Mouse (Mus musculus) ES-Bruce4 (cell line): Measurements from ENCODE around the gene Prkag2. TPM values are rescaled to one million over a fixed set of nuclear protein-coding genes. Genes with fewer than 3 reads are reported as not detected.

Source experiments
- H3K27ac ChIP-seq: 2 replicates; pipeline ENCODE4 v1.5.1; 2012; ENCODE audit warnings: low read length, inconsistent platforms; ENCODE audit not compliant: insufficient read depth
- H3K27me3 ChIP-seq: 2 replicates; pipeline ENCODE4 v1.6.1; 2012; ENCODE audit warnings: mild to moderate bottlenecking, low read length, inconsistent platforms; ENCODE audit not compliant: control insufficient read depth, poor library complexity, insufficient read depth, severe bottlenecking
- H3K36me3 ChIP-seq: 2 replicates; pipeline ENCODE4 v1.6.1; 2012; ENCODE audit warnings: inconsistent platforms, mild to moderate bottlenecking, low read length, moderate library complexity; ENCODE audit not compliant: control insufficient read depth, poor library complexity, insufficient read depth, severe bottlenecking
- H3K4me1 ChIP-seq: one replicate; pipeline ENCODE4 v1.8.1; 2011; ENCODE audit warnings: low read length; ENCODE audit not compliant: control insufficient read depth, insufficient read depth
- H3K4me3 ChIP-seq: 2 replicates; pipeline ENCODE4 v1.5.1; 2011; ENCODE audit warnings: low read depth, mild to moderate bottlenecking, low read length
- H3K9ac ChIP-seq: 2 replicates; pipeline ENCODE4 v1.6.1; 2012; ENCODE audit warnings: low read depth, mild to moderate bottlenecking, inconsistent platforms; ENCODE audit not compliant: poor library complexity, severe bottlenecking
- H3K9me3 ChIP-seq: replicated peaks from 2 replicates; pipeline ENCODE4 v1.6.1; 2012; ENCODE audit warnings: mild to moderate bottlenecking, low read length, inconsistent platforms; ENCODE audit not compliant: control insufficient read depth, poor library complexity, insufficient read depth, severe bottlenecking
- CTCF ChIP-seq: IDR thresholded peaks from one replicate; pipeline ENCODE4 v1.8.1; 2011; ENCODE audit warnings: low read depth, low read length
- EP300 ChIP-seq: IDR thresholded peaks from 2 replicates; pipeline ENCODE4 v1.6.1; 2011; ENCODE audit warnings: low read depth, low read length; ENCODE audit not compliant: insufficient read depth
- POLR2A ChIP-seq: IDR thresholded peaks from one replicate; pipeline ENCODE4 v1.8.1; 2011; ENCODE audit warnings: low read length; ENCODE audit not compliant: insufficient read depth
- polyA plus RNA-seq: library from polyadenylated mRNA; stranded (reverse); fragments of >200 nt; gene quantifications from 2 replicates; pipeline ENCODE4 v1.2.4, GENCODE M21; 2011; ENCODE audit warnings: low read depth; ENCODE audit not compliant: missing spikeins, insufficient read depth, insufficient read length

Gene Prkag2
- polyA plus RNA-seq, 1 experiment: 22.0 TPM

- no peaks in the 10 kb centered on the region for H3K36me3 ChIP-seq
- H3K9me3 ChIP-seq: no peaks in the 10 kb centered on the region
- H3K4me3 ChIP-seq: no peak overlapping the region
- H3K4me1 ChIP-seq: no peaks in the 10 kb centered on the region
- TF ChIP-seq EP300 (no peak), POLR2A (no peak), CTCF (no peak)
- H3K27ac ChIP-seq: no peak overlapping the region
- no peak overlapping the region for H3K9ac ChIP-seq
- H3K27me3 ChIP-seq: no peaks in the 10 kb centered on the region
Measured at GRCm38 (mm10) chr5:25089258-25089972, 11.0 kb downstream of the Prkag2 start.

GRCm38 (mm10) chr5:25088633-25089032 lies 11.8 kb downstream of the Prkag2 start:
- no peaks in the 10 kb centered on the region for H3K9me3 ChIP-seq
- H3K27ac ChIP-seq: no peak overlapping the region
- H3K9ac ChIP-seq: no peak overlapping the region
- H3K4me3 ChIP-seq: no peak overlapping the region
- no peak for TF ChIP-seq EP300
- no peak for TF ChIP-seq CTCF
- no peak for TF ChIP-seq POLR2A
- no peaks in the 10 kb centered on the region for H3K4me1 ChIP-seq
- no peaks in the 10 kb centered on the region for H3K36me3 ChIP-seq
- H3K27me3 ChIP-seq: no peaks in the 10 kb centered on the region

- TF ChIP-seq EP300: no peak
- no peak for TF ChIP-seq POLR2A
- TF ChIP-seq CTCF: no peak
- Histone ChIP-seq H3K27ac (no peak overlapping the region), H3K9ac (no peak overlapping the region), H3K9me3 (no peaks in the 10 kb centered on the region), H3K36me3 (no peaks in the 10 kb centered on the region), H3K27me3 (no peaks in the 10 kb centered on the region), H3K4me3 (no peak overlapping the region), H3K4me1 (no peaks in the 10 kb centered on the region)
Measured at GRCm38 (mm10) chr5:25088111-25088510, 12.3 kb downstream of the Prkag2 start.

- no peaks in the 10 kb centered on the region for H3K36me3 ChIP-seq
- H3K27ac ChIP-seq: no peak overlapping the region
- H3K4me1 ChIP-seq: no peaks in the 10 kb centered on the region
- H3K9me3 ChIP-seq: no peaks in the 10 kb centered on the region
- no peak overlapping the region for H3K4me3 ChIP-seq
- TF ChIP-seq CTCF: no peak
- no peak for TF ChIP-seq EP300
- TF ChIP-seq POLR2A: no peak
- H3K27me3 ChIP-seq: no peaks in the 10 kb centered on the region
- H3K9ac ChIP-seq: no peak overlapping the region
Measured at GRCm38 (mm10) chr5:25087064-25087463, 13.4 kb downstream of the Prkag2 start.

GRCm38 (mm10) chr5:25086234-25086633 lies 14.2 kb downstream of the Prkag2 start:
- Histone ChIP-seq H3K9me3 (no peaks in the 10 kb centered on the region), H3K4me3 (no peak overlapping the region), H3K27me3 (no peaks in the 10 kb centered on the region), H3K36me3 (no peaks in the 10 kb centered on the region), H3K4me1 (no peaks in the 10 kb centered on the region), H3K9ac (no peak overlapping the region), H3K27ac (no peak overlapping the region)
- TF ChIP-seq EP300: no peak

GRCm38 (mm10) chr5:25085170-25085569 lies 15.3 kb downstream of the Prkag2 start:
- no peak overlapping the region for H3K27ac ChIP-seq
- TF ChIP-seq EP300: no peak
- TF ChIP-seq CTCF: no peak
- no peak for TF ChIP-seq POLR2A
- no peaks in the 10 kb centered on the region for H3K36me3 ChIP-seq
- no peak overlapping the region for H3K4me3 ChIP-seq
- H3K4me1 ChIP-seq: no peaks in the 10 kb centered on the region
- H3K9ac ChIP-seq: no peak overlapping the region
- H3K27me3 ChIP-seq: no peaks in the 10 kb centered on the region
- no peaks in the 10 kb centered on the region for H3K9me3 ChIP-seq
